Mouse (Mus musculus) WW6 (cell line): ENCODE data around the gene Ky.

Experiments used
- DNase-seq: peaks from one replicate; pipeline ENCODE4 v3.0.0-alpha.2; 2013; ENCODE audit warnings: low read depth, low spot score

The Ky gene

GRCm38 (mm10) chr9:102505700-102506585 lies at the start of gene Ky:
Gene Ky (plus strand): TSS chr9:102505750.
- peak; percentile 33 for DNase-seq

- DNase-seq, result no peak
These were observed 43.3 kb upstream of the Ky start for GRCm38 (mm10) chr9:102462251-102462650.

- DNase-seq, result no peak
These were observed 40.5 kb upstream of the Ky start for GRCm38 (mm10) chr9:102465044-102465443.

- DNase-seq, result no peak
These were observed 39.8 kb upstream of the Ky start for GRCm38 (mm10) chr9:102465726-102466125.

GRCm38 (mm10) chr9:102470076-102470819 lies 35.3 kb upstream of the Ky start:
- DNase-seq, result no peak

- DNase-seq, result no peak
These were observed 27.6 kb upstream of the Ky start for GRCm38 (mm10) chr9:102477767-102478450.

- no peak for DNase-seq
These were observed 27.1 kb upstream of the Ky start for GRCm38 (mm10) chr9:102478451-102478835.

- peak; percentile 29 for DNase-seq
These were observed 26.5 kb upstream of the Ky start for GRCm38 (mm10) chr9:102479022-102479421.

- DNase-seq, result no peak
These were observed 13.3 kb upstream of the Ky start for GRCm38 (mm10) chr9:102492031-102492795.

GRCm38 (mm10) chr9:102493044-102493443 lies 12.5 kb upstream of the Ky start:
- DNase-seq, result no peak

GRCm38 (mm10) chr9:102493916-102494315 lies 11.6 kb upstream of the Ky start:
- no peak for DNase-seq

GRCm38 (mm10) chr9:102494454-102494853 lies 11.1 kb upstream of the Ky start:
- DNase-seq, result no peak

GRCm38 (mm10) chr9:102495266-102495665 lies 10.3 kb upstream of the Ky start:
- DNase-seq, result no peak

GRCm38 (mm10) chr9:102496481-102497041 lies 9.0 kb upstream of the Ky start:
- no peak for DNase-seq

GRCm38 (mm10) chr9:102497089-102497690 lies 8.4 kb upstream of the Ky start:
- no peak for DNase-seq

- DNase-seq, result no peak
These were observed 7.6 kb upstream of the Ky start for GRCm38 (mm10) chr9:102497833-102498430.

- DNase-seq, result no peak
These were observed 6.8 kb upstream of the Ky start for GRCm38 (mm10) chr9:102498701-102499100.

GRCm38 (mm10) chr9:102499266-102499665 lies 6.3 kb upstream of the Ky start:
- DNase-seq, result no peak

GRCm38 (mm10) chr9:102499746-102500145 lies 5.8 kb upstream of the Ky start:
- no peak for DNase-seq

- no peak for DNase-seq
These were observed 4.4 kb upstream of the Ky start for GRCm38 (mm10) chr9:102501113-102501512.
